Mouse (Mus musculus) megakaryocyte, adult 5-6 weeks (primary cell): ENCODE measurements around the gene Gusb. TPM values are rescaled to one million over a fixed set of nuclear protein-coding genes. Genes with fewer than 3 reads are reported as not detected.

Experiments
- ATAC-seq: 2 replicates; pipeline ENCODE4 v1.8.0; 2016; ENCODE audit warnings: mild to moderate bottlenecking, inconsistent platforms; ENCODE audit not compliant: poor library complexity, severe bottlenecking
- total RNA-seq, 2 experiments: library from RNA; stranded (forward) in 1 of 2; stranded (reverse) in 1 of 2; fragments of 153-499, 151-499 nt in 1 of 2; fragments of 221-1000, 200-1000 nt in 1 of 2; gene quantifications; 2 replicates each; pipeline versions ENCODE4 v1.2.3 to v1.2.4; 2015 to 2017

Gene Gusb
- total RNA-seq, 2 experiments from 2014 or later = 63.9 to 111 TPM

DNA sequence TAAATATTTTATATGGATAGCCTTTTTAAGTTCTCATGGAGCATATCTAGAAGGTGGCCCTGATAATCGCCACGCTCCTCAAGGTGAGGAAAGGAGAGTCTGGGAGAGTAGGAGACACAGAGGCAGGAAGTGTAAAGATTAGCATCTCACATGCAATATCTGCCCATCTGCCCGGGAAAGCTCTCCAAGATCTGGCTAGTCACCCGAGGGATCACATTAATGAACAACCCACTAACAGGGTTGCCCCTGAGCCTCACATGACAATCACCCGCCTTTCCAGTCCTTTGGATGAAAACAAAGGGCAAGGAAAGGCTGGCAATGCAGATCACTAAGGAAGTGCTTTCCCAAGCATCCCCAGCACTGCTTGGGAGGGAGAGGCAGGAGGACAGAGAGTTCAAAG lies 24.3 kb upstream of the Gusb start:
- no peak for ATAC-seq

DNA sequence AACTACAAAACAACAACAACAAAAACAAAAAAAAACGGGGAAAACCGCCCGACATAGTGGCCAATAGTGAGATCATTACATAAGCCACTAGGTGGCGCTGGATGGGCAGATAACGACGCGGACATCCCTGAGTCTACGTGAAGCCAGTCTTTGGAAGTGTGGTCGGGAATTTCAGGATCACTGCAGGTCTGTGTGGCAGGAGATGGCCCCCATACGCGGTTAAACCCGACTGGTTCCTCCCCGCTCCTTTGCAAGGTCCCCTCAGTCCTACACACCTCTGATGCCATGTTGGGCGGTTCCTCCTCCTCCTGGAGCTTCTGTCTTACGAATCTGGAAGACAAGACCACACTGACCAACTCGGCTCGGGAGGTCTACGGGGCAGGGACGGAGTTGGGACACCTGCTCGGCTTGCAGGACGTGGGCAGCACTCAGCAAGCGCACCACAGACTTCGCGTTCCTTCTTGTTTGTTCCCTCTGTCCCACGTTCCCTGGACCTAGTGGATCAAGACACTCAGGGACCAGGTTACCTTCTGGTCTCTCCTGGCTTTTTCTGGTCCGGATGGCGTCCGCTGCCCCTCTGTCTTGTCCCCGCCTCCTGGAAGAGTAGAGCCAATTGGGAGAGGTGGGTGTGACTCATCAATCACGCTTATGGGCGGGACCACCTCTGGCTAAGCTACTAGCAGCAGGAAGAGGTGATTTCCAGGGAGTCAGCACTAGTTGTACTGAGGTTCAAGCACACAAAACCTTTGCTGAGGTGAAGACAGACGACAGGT lies 21.1 kb upstream of the Gusb start:
- peak; percentile 92 for ATAC-seq

DNA sequence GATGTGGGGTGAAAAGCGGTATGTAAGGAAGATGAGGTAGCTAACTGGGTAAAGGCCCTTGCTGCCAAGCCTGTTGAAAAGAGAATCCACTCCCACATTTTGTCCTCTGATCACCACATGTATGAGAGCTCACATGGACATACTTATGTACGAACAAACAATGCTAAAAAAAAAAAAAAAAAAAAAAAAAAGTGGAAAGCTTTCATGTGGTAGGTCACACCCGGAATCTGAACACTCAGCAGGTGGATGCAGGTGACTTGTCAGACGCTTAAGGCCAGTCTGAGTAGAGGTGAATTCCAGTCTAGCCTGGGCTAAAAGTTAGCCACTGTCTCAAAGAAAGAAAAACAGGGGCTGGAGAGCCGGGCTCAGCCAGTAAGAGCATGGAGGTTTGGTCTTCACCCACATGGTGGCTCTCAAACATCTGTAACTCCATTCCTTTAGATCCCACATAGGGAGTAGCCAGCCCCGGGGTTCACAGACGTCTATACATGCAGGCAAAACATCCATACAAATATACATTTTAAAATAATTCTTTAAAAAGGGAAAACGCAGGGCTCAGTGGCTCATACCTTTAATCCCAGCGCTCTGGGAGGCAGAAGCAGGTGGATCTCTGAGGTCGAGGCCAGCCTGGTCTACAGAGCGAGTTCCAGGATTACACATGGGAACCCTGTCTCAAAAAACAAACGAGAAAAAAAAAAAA lies 20.4 kb upstream of the Gusb start:
- ATAC-seq = no peak

DNA sequence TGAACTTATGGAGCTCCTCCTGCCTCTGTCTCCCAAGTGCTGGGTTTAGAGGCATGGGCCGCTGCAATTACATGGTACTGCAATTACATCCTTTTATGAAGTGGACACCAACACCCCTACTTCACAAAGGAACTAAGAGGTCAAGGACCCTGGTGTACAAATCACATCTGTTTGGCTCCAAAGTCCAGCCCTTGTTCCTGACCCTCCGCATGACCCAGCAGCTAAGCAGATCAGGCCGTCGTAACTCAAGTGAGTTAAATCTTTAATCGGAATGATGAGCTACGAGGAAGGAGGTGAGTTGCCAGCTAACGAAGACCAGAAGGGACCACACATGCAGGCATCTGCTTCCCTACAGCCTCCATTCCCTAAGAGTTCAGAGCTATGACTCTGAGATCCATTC lies 19.5 kb upstream of the Gusb start:
- no peak for ATAC-seq

DNA sequence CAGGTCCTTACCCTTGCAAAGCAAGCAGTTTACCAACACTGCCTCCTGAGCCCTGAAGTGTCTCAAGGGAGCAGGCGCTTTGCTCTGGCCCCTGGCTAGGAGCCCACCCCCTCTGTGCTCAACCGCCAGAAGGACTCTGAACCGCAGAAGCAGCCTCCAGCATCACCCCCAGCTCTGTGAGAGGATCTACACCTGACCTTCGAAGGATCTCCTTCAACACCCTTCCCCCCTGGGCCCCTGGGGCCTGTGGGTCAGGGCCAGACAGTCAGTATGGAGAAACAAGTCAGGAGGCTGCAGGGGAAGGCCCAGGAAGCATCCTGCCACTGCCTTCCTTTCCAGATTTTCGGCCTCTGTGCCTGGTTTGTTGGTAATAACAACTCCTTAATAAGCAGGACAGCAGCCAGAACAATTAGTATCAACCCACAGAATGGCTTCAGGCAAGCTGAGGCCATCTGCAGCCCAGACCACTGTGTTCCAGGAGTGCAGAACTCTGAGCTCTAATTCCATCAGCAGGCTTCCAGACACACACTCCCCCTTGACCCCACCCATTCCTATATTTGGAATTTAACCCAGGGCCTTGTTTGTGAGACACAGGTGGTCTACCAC lies 18.6 kb upstream of the Gusb start:
- ATAC-seq = no peak

DNA sequence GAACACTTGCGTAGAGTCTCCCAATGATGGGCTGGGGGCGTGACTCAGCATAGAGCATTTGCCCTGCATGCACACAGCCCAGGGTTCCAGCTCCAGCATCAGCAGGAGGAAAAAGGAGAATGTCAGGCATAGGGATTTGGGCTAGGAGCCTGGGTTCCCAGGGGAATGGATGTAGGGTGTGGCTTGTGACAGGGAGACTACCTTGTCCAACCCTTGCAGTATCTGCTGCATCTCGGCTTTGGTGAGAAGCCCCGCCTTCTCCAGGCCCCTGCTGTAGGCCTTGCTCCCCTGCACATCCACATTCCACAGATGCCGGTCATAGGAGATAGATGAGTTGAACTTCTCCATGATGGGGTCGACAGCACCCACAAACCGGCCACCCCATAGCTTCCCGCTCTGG lies 16.6 kb upstream of the Gusb start:
- ATAC-seq = no peak

DNA sequence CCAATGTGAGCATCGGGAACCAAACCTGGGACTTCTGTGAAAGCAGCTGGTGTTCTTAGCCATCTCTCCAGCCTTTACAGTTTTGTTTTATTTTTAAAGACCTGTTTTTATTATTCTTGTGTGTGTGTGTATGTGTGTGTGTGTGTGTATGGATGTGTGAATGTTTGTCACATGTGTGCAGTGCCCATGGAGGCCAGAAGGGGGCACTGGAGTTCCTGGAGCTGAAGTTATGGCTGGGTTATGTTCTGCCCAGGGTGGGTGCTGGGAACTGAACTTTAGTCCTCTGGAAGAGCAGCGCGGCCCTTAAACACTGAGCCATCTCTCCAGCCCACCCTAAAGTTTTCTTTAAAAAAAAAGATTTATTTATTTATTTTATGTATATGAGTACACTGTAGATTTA lies 12.3 kb upstream of the Gusb start:
- no peak for ATAC-seq

DNA sequence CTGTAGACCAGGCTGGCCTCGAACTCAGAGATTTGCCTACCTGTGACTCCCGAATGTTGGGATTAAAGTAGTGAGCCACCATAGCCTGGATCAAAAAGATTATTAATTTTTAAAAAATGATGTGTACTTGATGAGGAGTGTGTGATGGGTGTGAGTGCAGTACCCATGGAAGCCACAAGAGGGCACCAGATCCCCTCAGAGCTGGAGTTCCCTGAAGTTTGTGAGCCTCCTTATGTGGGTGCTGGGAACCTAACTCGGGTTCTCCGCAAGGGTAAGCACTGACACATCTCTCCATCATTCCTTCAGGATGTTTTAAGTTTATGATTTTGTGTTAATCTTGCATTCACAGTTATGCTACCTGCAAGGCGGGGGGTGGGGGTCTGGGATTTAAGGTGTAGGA lies 8.1 kb upstream of the Gusb start:
- no peak for ATAC-seq

DNA sequence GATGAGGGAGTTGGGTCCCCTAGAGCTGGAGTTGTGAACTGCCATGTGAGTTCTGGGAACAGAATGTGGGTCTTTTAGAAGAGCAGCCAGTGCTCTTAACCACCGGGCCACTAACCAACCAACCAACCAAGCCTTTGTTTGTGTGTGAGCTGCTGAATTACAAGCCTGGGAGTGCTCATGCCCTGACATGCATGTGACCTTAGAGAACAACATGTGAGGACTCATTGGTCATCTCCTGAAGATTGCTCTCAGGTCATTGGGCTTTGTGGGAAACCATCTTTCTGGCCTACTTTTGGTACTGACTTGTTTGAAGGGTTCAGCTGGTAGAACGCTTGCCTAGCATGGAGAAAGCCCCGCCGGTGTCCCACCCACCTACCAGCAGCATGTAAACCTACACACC lies 6.9 kb upstream of the Gusb start:
- no peak for ATAC-seq

DNA sequence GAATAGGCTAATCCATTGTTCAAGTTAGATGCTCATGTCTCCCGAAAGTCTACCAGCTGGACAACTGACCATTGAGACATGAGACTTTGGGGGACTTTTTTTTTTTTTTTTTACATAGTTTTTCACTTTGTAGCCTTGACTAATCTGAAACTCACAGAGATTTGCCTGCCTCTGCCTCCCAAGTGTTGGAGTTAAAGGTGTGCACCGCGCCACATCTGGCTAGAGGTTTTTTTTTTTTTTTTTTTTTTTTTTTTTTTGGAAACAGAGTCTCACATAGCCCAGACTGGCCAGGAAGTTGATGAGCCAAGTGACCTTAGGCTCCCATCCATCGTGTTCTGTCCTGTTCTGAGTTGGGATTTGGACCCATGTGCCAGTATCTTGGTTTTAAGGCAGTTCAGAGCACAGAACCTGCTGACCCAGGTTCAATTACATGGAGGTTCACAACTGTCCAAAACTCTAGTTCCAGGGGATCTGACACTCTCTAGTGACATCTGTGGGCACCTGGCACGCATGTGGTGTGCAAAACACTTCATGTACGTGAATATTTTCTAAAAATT lies 5.3 kb upstream of the Gusb start:
- no peak for ATAC-seq

DNA sequence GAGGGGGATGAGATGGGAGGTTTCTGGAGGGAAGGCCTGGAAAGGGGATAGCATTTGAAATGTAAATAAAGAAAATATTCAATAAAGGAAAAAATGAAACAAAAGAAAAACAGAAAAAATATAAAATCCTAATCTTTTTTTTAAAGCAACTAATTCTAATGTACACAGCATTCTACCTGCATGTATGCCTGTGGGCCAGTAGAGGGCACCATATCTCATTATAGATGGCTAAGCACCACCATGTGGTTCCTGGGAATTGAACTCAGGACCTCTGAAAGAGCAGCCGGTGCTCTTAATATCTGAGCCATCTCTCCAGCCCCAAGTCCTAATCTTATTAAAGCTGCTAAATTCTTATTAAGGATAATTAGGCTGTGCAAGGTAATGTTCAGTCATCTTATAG lies 4.5 kb upstream of the Gusb start:
- no peak for ATAC-seq

DNA sequence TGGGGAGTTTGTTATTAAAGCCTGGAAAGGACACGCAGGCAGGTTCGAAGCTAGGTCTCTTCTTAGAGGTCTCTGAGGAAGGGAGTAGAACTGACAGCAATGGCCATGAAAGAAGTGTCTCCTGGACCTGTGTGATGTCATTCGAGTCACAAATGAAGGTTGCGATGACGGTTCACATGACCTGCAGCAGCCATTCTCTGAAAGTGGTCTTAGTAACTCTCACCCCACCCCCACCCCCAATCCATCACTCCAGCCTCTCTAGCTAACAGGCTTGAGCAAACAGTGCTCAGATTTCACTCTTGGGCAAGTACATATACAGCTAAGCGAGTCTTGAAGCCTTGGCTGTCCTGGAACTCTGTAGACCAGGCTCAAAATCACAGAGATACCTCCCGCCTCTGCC lies 380 bp upstream of the Gusb start:
- no peak for ATAC-seq

DNA sequence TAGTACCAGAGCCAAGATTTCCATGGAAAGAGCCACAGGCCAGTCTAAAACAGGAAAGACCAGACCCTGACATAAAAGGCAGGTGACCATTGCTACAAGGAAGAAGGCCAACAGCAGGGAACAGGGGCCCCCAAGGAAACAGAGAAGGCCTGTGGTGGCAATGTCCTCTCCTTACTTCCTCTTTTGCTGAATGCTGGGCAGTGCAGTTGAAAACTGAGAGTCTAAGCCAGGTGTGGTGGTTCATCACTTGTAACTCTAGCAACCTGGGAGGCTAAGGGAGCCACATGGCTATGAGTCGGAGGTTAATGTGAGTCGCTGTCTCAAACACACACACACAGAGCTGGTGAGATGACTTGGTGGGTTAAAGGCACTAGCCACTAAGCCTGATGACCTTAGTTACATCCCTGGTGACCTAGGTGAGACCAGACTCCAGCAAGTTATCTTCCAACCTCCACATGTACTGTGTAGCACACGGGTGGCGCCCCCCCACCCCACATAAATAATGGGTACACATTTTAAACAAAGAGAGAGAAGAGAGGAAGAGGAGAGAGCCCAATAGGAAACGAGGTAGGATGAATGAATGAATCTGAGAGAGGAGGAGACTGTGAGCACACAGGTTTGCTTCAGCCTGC lies 1.4 kb downstream of the Gusb start:
- peak; percentile 46 for ATAC-seq

DNA sequence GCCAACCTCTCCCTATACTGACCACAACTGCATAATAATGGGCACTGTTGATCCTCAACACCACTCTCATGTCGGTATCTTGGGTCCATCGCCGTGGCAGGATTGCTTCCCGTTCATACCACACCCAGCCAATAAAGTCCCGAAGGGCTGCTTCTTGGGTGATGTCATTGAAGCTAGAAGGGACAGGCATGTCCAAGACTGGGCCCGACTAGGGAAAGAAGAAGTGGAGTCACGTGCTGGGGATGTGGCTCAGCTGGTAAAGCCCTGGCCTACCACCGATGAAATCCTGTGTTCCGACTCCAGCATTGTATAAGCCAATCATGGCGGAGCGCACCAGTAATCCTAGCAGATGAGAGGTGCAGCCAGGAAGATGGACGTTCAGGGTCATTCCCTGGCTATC lies 2.1 kb downstream of the Gusb start:
- ATAC-seq = peak; percentile 38

DNA sequence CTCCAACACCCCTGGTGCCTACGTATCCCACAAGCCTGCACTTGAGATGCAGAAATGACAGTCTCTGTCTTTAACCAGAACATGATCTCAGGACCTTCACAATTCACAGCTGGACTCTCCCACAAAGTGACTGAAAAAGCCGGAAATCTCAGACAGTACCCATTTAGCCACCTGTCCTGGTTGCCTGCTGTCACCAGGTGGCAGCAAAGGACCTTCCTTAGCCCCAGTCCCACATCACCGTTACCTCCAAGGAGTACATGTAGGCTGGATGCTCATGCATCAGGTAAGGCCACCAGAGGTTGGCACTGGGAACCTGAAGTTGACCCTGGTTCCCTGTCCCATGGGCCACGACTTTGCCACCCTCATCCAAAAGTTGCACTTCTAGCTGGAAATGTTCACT lies 3.8 kb downstream of the Gusb start:
- peak; percentile 31 for ATAC-seq

DNA sequence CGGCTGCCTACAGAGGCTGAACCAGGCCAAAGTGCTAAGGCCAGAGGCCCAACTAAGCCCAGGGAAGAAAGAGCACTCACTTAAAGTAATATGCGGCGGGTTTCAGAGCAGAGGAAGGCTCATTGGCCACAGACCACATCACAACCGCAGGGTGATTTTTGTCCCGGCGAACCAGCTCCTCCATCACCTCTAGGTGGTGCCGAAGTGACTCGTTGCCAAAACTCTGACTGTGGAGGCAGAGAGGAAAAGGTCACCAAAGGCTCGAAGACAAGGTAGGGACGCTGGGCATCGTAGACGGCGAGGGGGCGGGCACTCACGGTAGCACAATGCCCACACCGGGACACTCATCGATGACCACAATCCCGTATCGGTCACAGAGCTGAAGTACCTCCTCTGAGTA lies 5.1 kb downstream of the Gusb start:
- ATAC-seq = no peak

DNA sequence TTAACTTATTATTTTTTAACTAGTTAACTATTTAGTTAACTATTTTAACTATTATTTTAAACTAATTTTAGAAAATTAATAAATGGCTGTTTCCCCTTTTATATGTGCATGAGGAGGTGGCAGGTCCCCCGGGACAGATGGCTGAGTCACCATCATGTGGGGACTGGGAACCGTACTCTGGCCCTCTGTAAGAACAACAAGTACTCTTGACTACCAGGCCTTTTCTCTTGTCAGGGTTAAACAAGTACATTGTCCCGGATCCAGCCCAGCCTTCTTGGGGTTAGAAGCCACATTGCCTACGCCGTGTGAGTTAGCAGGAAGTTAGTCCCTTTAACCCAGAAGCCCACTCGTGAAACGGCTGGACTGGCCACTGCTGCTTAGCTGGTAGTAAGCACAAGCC lies 7.9 kb downstream of the Gusb start:
- no peak for ATAC-seq

DNA sequence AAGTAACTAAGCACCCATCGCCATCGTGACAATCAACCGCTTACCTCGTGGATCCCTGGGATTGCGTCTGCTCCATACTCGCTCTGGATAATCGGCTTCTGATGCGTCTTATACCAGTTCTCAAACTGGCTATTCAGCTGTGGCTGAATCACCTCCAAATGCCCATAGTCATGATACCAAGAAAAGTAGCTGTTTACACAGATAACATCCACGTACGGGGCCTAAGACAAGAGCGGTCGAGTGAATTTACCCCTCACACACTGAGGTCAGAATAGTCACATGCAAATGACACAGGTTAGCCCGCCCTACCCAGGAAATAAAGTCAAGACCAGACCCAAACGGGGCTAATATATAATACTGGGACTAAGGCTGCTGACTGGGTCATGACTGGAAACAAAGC lies 9.5 kb downstream of the Gusb start:
- no peak for ATAC-seq

DNA sequence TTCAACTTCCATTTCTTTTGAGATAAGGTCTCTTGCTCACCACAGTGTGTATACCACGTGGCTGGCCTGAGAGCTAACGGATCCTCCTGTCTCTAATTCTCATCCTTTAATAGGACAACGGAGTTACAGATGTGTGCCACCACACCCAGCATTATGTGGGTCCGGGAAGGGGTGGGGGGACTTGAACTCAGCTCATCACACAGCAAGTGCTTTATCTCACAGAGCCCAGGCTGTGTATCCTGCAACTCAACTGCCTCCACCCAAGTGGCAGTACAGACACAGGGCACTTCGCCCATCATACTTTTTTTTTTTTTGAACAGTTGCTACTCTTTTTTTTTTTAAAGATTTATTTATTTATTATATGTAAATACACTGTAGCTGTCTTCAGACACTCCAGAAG lies 11.0 kb downstream of the Gusb start:
- no peak for ATAC-seq

DNA sequence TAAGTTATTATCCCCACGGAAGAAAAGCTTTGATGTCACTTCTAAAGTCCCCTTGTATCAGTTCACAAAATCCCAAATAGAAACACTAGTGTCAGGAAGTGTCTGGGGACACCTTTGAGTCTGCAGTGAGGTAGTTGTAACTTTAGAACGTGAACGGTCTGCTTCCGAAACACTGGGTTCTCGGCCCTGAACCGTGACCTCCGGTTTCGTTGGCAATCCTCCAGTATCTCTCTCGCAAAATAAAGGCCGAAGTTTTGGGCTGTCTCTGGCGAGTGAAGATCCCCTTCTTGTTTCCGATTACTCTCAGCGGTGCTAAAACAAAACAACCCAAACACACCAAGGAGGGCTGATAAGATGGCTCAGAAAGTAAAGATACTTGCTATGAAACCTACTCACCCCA lies 13.5 kb downstream of the Gusb start:
- no peak for ATAC-seq

DNA sequence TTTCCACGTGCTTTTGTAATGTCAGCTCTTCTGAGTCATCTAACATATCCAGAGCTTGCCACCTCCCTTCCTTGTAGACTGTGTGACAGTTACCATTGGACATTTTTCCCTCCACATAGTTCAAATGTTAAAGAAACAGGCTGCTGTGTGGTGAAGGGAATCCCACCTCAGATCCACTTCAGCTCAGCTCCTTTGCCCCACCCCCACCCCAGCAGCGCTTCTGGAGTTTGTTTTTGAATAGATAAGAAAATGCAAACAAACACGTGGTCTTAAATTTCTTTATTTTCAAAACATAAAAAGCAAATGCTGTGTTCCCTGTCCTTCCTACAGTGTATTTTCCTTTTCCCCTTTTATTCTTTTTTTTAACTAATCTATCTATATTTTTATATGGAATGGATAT lies 22.6 kb downstream of the Gusb start:
- no peak for ATAC-seq

DNA sequence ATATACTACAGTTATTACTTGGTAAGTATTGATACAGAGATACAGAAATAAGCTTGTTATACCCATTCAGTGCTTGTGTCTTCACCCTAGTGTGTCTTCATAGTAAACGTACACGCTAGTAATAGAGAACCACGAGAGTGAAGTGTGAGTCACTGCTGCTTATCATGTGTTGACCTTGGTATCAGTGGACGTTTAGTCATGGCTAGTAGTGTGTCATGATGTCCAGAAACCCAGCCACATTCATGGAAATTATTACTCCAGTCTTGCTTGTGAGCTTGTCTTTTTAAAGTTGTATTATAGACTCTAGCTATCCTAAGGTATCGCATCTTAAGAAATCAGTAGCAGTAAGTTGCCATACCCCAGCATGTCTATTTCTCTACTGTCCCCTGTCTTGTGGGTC lies 24.2 kb downstream of the Gusb start:
- ATAC-seq = no peak
